Mouse (Mus musculus): ENCODE measurements around the gene Selenop.

DNA sequence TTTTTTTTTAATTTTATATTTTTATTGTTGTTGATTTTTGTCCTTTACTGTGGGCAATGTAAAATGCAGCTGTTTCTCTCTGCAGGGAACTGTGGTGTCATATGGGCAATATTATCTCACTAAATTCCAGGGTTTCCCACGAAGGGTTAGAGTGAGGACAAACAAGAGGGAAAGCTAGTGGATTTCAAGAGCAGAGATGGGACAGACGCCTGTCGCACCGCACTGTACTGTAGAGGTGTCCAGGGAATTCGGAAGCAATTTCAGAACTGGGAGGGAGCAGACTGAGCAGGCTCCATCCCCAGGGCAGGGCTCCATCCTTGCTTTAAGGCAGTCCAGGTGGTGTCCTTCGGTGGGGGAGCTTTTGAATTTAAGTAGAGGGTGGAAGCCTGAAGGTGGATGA lies 2.9 kb downstream of the Selenop start:
- no peak for TF ChIP-seq CTCF (conservative IDR thresholded peaks at IDR 0.05 in 1 of 2, IDR thresholded peaks at IDR 0.05 in 1 of 2; ENCODE audit: low read depth in 2 of 2, low read length in 2 of 2)
- no peak for TF ChIP-seq MAZ (IDR thresholded peaks at IDR 0.05; ENCODE audit: low read depth, low read length)
- no peak for TF ChIP-seq EP300 (IDR thresholded peaks at IDR 0.05; ENCODE audit: low read length)
- no peak for TF ChIP-seq ELF1 (IDR thresholded peaks at IDR 0.05; ENCODE audit: low read depth, low read length)
- no peak for TF ChIP-seq SMC3 (IDR thresholded peaks at IDR 0.05; ENCODE audit: low read depth, low read length)
- TF ChIP-seq TCF12 (IDR thresholded peaks at IDR 0.05; ENCODE audit: low read depth, low read length), result no peak
- no peak for TF ChIP-seq MAFK (IDR thresholded peaks at IDR 0.05; ENCODE audit: insufficient replicate concordance, low read length)
- TF ChIP-seq POLR2A (IDR thresholded peaks at IDR 0.05; ENCODE audit: low read depth, low read length), result no peak
- no peak for TF ChIP-seq MAX (IDR thresholded peaks at IDR 0.05; ENCODE audit: low read length)
- TF ChIP-seq HCFC1 (IDR thresholded peaks at IDR 0.05; ENCODE audit: low read depth, low read length), result no peak
- TF ChIP-seq ZC3H11A (IDR thresholded peaks at IDR 0.05; ENCODE audit: low read depth, low read length), result no peak
- no peak for TF ChIP-seq POLR2AphosphoS2 (IDR thresholded peaks at IDR 0.05; ENCODE audit: low read depth, low read length)

Measured in CH12.LX (cell line).